Mouse (Mus musculus) urinary bladder, postnatal 10 days (tissue): ENCODE results near the gene Unc5b.

Source experiments
- DNase-seq: peaks from one replicate; pipeline ENCODE4 v3.0.0; 2022; ENCODE audit warnings: low spot score

Unc5b gene

DNA sequence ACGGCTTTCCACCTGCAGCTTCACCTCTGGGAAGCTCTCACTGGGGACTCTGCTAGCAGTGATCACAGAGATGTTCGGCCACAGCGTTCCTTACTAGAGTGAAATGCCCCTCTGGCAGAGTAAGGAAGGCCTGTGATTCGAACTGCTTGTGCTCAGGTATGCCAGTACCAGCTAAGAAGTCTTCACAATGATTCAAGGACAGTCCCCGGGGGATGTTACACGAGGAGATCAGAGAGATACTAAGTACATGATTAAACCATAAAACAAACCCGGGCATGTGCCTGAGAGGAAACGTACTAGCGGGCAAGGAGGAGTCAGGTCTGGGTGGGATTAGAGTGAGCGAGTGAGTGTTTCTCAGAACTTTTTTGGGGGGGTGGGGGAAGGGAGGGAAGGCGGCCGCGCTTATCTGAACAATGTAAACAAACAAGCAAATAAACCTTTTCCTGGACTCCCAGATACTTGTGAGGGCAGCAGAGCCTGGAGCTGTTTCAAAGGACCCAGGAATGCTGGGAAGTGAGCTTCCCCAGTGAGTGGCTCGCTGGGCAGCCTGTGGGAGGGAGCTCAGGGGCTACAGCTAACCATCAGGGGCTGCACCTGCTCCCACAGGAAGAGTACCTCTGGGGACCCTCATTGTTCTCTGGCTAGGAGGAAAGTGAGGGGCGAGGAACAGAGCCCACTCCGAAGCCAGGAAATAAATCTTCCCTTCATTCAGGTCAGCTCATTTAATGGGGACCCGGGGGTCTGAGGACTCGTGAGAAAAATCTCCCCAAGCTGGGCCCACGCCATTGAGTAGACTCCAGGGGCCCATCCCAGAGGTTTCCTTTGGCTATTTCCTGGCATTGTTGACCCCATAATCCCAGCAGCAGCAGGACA, 30.9 kb downstream of the Unc5b start:
- no peak for DNase-seq

DNA sequence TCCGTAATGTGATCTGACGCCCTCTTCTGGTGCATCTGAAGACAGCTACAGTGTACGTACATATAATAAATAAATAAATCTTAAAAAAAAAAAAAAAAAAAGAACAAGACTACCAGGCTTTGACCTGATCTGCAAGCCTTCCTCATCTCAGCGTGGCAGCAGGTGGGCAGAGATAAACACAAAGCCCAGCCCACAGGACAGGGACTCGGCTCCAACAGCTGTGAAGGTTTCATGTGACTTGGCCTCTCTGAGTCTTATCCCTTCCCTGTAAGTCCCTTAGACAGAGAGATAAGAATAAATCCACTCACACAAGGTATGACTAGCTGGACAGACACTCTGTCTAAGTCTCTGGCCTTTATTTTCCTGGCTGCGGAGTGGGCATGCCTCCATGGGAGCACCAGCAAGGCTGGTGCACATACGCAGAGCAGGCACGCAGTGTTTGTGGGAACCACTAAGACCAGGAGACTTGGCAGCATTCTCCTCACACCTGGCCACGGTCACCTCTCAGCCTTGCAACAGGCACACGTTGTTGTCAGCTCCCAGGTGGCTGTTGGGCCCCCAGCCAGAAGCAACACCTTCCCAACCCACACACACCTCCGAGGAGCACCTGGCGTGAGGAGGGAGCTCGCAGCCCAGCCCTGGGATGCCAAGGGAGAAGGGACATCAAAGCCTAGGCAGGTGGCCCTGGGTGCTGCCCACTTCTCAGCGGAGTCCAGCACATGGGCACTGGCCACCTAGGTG, 33.5 kb downstream of the Unc5b start:
- no peak for DNase-seq

GRCm38 (mm10) chr10:60796474-60796873, 34.9 kb downstream of the Unc5b start:
- no peak for DNase-seq

DNA sequence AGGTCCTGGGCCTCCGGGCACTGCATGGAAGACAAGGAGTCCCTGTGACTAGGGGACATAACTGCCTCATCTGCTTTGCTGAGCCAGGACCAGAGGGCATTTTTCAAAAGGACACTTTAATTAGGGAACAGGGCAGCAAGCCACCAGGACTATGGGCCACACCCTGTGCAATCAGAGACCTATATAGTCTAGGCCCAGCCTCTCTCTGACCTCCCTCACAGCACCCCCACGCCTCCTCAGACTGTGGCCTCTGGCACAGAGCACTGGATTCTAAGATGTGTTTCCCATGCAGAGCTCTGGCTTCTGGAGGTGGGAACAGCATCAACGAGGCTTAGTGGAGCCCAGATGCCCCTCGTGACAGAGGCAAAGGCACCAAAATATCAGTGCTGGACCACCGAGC, 35.4 kb downstream of the Unc5b start:
- no peak for DNase-seq

GRCm38 (mm10) chr10:60794792-60795191, 36.6 kb downstream of the Unc5b start:
- no peak for DNase-seq

- DNase-seq, result no peak
These were observed 37.0 kb downstream of the Unc5b start for GRCm38 (mm10) chr10:60794374-60794773.

DNA sequence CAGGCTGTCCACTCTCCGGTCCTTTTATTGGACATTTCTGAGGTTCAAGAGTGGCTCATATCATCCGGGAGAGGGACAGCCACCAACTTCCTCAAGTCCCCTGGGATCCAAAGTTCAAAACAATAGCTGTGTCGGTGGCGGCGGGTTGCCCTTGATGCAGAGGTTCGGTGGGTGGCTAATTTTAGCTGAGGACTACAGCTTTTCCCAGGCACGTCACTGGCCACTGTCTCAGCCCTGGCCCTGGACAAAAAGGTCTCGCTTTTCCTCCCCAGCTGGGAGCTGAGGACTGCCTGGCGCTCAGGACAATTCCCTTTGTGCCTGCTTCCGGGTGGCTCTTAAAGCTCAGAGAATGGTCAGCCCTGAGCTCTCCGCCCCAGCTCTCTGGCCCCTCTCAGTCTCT, 38.5 kb downstream of the Unc5b start:
- no peak for DNase-seq

GRCm38 (mm10) chr10:60792365-60792764, 39.0 kb downstream of the Unc5b start:
- no peak for DNase-seq

DNA sequence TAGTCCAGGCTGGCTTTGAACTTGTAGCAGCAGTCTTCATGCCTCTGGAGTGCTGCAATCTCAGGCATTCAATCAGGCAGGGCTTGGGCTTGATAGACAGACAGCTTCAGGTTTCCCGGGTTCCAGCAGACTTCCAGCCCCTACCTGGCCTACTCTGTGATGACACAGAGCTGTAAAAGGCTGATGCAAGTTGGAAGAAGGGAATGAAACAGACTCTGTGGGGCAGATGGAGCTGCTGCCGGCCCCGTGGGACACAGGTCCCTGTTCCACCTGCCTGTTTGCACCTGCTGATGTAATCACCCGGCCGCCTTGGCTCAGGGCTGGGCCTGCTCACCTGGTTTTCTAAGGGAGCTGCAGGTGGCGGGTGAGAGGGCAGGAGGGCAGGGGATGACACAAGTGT, 40.5 kb downstream of the Unc5b start:
- DNase-seq, result no peak

- DNase-seq, result no peak
These were observed 43.9 kb downstream of the Unc5b start for GRCm38 (mm10) chr10:60787303-60788074.

- DNase-seq, result no peak
These were observed 47.8 kb downstream of the Unc5b start for GRCm38 (mm10) chr10:60783608-60784007.

- peak; percentile 61 for DNase-seq
These were observed 51.8 kb downstream of the Unc5b start for GRCm38 (mm10) chr10:60779628-60780027.

DNA sequence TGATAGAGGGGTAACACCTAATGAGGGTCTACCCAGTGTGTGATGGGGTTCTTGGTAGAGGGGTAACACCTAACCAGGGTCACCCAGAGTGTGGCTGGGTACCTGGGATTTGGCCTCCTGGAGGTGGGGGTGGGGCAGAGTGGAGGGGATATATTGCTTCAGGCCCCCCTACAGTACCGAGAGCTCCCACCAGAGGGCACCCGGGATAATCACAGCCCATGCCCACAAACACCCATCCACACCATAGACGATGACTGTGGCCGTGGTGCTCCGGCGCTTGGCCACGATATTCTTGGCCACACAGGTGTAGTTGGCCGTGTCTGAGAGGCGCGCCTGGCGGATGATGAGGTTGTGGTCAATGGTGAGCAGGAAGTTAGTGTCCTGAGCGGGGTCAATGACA, 52.8 kb downstream of the Unc5b start:
- no peak for DNase-seq

DNA sequence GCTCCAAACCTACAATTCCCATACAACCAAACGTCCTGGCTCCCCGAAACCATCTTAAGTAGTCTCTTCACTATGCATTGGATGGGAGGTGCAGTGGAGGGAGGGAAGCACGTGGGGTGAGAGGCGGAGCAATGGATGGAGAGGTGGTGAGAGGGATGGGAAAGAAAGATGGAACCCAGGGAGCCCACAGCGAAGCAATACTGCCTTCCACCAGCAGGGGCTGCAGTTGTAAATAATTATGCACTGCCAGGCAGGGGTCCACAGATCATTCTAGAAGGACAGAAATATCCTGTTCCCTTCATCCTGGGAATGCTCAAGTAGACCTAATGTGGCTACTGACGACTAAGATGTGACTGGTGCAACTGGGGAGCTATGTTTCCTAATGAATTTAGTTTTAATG, 55.9 kb downstream of the Unc5b start:
- DNase-seq, result no peak

DNA sequence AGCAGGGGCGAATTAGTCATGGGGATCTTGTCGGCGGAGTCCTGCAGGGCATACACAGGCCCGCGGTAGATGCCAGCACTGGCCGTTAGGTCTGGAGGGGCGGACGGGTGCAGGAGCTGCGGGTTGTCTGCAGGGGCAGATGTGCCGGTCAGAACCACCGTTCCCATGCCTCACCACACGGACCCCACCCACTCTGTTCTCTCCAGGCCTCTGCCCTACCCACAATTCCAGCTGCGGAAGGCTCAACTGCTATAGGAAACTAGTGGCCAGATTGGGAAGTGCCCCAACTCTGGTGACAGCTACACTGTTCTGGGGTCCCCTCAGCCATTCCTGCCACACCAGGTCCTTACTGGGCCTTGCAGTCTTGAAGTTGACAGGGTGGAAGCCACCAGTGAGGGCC, 56.8 kb downstream of the Unc5b start:
- DNase-seq, result no peak

- DNase-seq, result no peak
These were observed 60.5 kb downstream of the Unc5b start for GRCm38 (mm10) chr10:60770855-60771254.

GRCm38 (mm10) chr10:60768614-60769013, 62.8 kb downstream of the Unc5b start:
- no peak for DNase-seq

- DNase-seq, result no peak
These were observed 64.0 kb downstream of the Unc5b start for GRCm38 (mm10) chr10:60767400-60767799.

GRCm38 (mm10) chr10:60762126-60762525, 69.3 kb downstream of the Unc5b start:
- no peak for DNase-seq

GRCm38 (mm10) chr10:60760377-60760776, 71.0 kb downstream of the Unc5b start:
- peak; percentile 72 for DNase-seq

- DNase-seq, result no peak
These were observed 74.4 kb downstream of the Unc5b start for GRCm38 (mm10) chr10:60756992-60757391.

GRCm38 (mm10) chr10:60756146-60756545, 75.2 kb downstream of the Unc5b start:
- DNase-seq, result no peak

DNA sequence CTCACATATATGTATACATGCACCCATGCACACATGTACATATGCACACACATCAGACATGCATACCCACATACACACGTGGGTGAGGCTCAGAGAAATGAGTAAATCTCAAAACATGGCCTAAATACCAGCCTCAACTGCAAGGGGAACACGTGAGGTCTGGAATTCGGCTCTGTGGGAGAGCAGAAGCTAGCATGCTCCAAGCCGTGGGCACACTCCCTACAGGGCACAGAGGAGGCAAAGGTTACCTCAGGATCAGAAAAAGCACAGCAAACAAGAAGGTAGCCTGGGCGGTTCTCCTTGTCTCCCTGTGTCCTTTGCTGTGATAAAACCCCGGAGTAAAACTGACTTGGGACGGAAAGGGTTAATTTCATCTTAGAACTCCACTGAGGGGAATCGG, 77.4 kb downstream of the Unc5b start:
- no peak for DNase-seq
